9 mouse cellular contexts compared by ENCODE assay signal in genomic region chr19:9992011-9992958, GRCm38 (mm10). TPM values are rescaled to one million over a fixed set of nuclear protein-coding genes. Genes with fewer than 3 reads are reported as not detected.
A peak's percentile ranks its signal among the peaks of the same experiment; 100 is the strongest.
DNase-seq lines count a peak whose midpoint lies in the region; ATAC-seq lines count a peak whose summit lies in the region.
"Had no signal": no experiment of that assay in that cellular context is flagged by ENCODE, and none has a peak within 500 bp of the region (broad histone marks: within the 10 kb centered on the region; RNA-seq: fewer than 3 reads in every experiment).

No protein-coding gene starts in this region.

- H3K4me2 ChIP-seq in heart, embryonic 14.5 days (ENCODE audit: low read length), result peak overlapping the region; percentile 60
- H3K4me2 ChIP-seq in hindbrain, embryonic 12.5 days (replicated peaks), result peak overlapping the region; percentile 50
- H3K4me2 ChIP-seq in midbrain, embryonic 11.5 days, result peak overlapping the region; percentile 36

- no peak for DNase-seq in heart, adult 9 months (ENCODE audit: low spot score in 2 of 2)
- peak; percentile 36 for DNase-seq in brain, adult 2 months (ENCODE audit: low read depth, low spot score)
- no peak for DNase-seq in midbrain, embryonic 11.5 days (ENCODE audit: low spot score, missing footprints)
- no peak for DNase-seq in urinary bladder, postnatal 4 days (ENCODE audit: low spot score in 2 of 2)
- no peak for DNase-seq in urinary bladder, adult 18-20 months (ENCODE audit: low spot score in 2 of 2)
- no peak for DNase-seq in ovary, adult 18-20 months (ENCODE audit: low spot score)

- no peak overlapping the region; the same call in 1 of the 2 replicates for H3K9ac ChIP-seq in heart, embryonic 14.5 days (ENCODE audit: low read length)
- peak overlapping the region; percentile 2; the same call in 1 of the 2 replicates for H3K9ac ChIP-seq in hindbrain, embryonic 12.5 days
- peak overlapping the region; percentile 37 for H3K9ac ChIP-seq in midbrain, embryonic 11.5 days (ENCODE audit: low read length)

- peak; percentile 18; the same call in 1 of the 2 replicates for ATAC-seq in heart, embryonic 14.5 days (ENCODE audit: insufficient number of reproducible peaks, insufficient read depth, low FRiP score, low read depth)
- peak; percentile 56 for ATAC-seq in hindbrain, embryonic 12.5 days (ENCODE audit: low FRiP score)
- peak; percentile 58; the same call in 1 of the 2 replicates for ATAC-seq in midbrain, embryonic 11.5 days (ENCODE audit: low FRiP score)

- H3K27me3 ChIP-seq in heart, embryonic 14.5 days (ENCODE audit: control insufficient read depth, insufficient read depth, low read length), result no peaks in the 10 kb centered on the region
- no peaks in the 10 kb centered on the region; the same call in 1 of the 2 replicates for H3K27me3 ChIP-seq in hindbrain, embryonic 12.5 days
- no peaks in the 10 kb centered on the region for H3K27me3 ChIP-seq in midbrain, embryonic 11.5 days (ENCODE audit: control insufficient read depth, insufficient read depth, low read length)
- H3K27me3 ChIP-seq: Patski had no signal

- peak overlapping the region; percentile 12 to 19 for H3K4me3 ChIP-seq in heart, embryonic 14.5 days (ENCODE audit: control insufficient read depth in 1 of 2, insufficient read depth in 1 of 2, low read depth in 1 of 2, low read length in 2 of 2)
- peak overlapping the region; percentile 24 for H3K4me3 ChIP-seq in hindbrain, embryonic 12.5 days
- H3K4me3 ChIP-seq in midbrain, embryonic 11.5 days (ENCODE audit: low read depth, low read length), result peak overlapping the region; percentile 12

- WGBS in heart, embryonic 14.5 days, result 51% methylated on average over 26 of the region's 26 CpGs
- WGBS in hindbrain, embryonic 12.5 days, result 43% methylated on average over 26 of the region's 26 CpGs
- WGBS in midbrain, embryonic 11.5 days, result 48% methylated on average over 26 of the region's 26 CpGs

- H3K4me1 ChIP-seq in heart, embryonic 14.5 days (ENCODE audit: control insufficient read depth in 2 of 2, insufficient read depth in 2 of 2, low read length in 2 of 2), result peaks cover 5 to 12% of the 10 kb centered on the region in 2 experiments
- H3K4me1 ChIP-seq in hindbrain, embryonic 12.5 days, result peaks cover 6% of the 10 kb centered on the region
- no peaks in the 10 kb centered on the region for H3K4me1 ChIP-seq in midbrain, embryonic 11.5 days (ENCODE audit: control insufficient read depth, insufficient read depth, low read length)

- H3K9me3 ChIP-seq in heart, embryonic 14.5 days (ENCODE audit: control insufficient read depth, low read length), result no peaks in the 10 kb centered on the region
- H3K9me3 ChIP-seq in hindbrain, embryonic 12.5 days (replicated peaks), result no peaks in the 10 kb centered on the region
- no peaks in the 10 kb centered on the region for H3K9me3 ChIP-seq in midbrain, embryonic 11.5 days (ENCODE audit: control insufficient read depth, low read length)

- H3K27ac ChIP-seq in heart, embryonic 14.5 days (replicated peaks in 1 of 2; ENCODE audit: control insufficient read depth in 1 of 2, insufficient read depth in 1 of 2, low read depth in 2 of 2, low read length in 2 of 2), result no peak overlapping the region
- H3K27ac ChIP-seq in hindbrain, embryonic 12.5 days, result no peak overlapping the region
- H3K27ac ChIP-seq in midbrain, embryonic 11.5 days (ENCODE audit: low read depth, low read length), result no peak overlapping the region

- no peaks in the 10 kb centered on the region for H3K36me3 ChIP-seq in heart, embryonic 14.5 days (ENCODE audit: control insufficient read depth, insufficient read depth, low read length)
- H3K36me3 ChIP-seq in hindbrain, embryonic 12.5 days, result no peaks in the 10 kb centered on the region
- no peaks in the 10 kb centered on the region for H3K36me3 ChIP-seq in midbrain, embryonic 11.5 days (ENCODE audit: control insufficient read depth, insufficient read depth, low read length)

RNA-seq across cellular contexts. Expression of gene Best1, which starts 9.1 kb away (rescaled TPM):
- polyA plus RNA-seq in heart, embryonic 14.5 days (2014; fragmentation: Nextera tagmentation; extraction: Ambion mirVana), result 0.24 and 0.40 TPM in 2 replicates
- polyA plus RNA-seq in hindbrain, embryonic 12.5 days (2016; fragmentation: Nextera tagmentation; extraction: Ambion mirVana), result 0.94 and 1.1 TPM in 2 replicates
- 1.3 and 1.5 TPM in 2 replicates for polyA plus RNA-seq in midbrain, embryonic 11.5 days (2014; fragmentation: Nextera tagmentation; extraction: Ambion mirVana)
- polyA plus RNA-seq: Patski had no signal

RNA-seq across cellular contexts. Expression of gene Rab3il1, which starts 9.2 kb away (rescaled TPM):
- 27.6 and 27.7 TPM in 2 replicates for polyA plus RNA-seq in heart, embryonic 14.5 days (2014; fragmentation: Nextera tagmentation; extraction: Ambion mirVana)
- 35.4 and 40.0 TPM in 2 replicates for polyA plus RNA-seq in hindbrain, embryonic 12.5 days (2016; fragmentation: Nextera tagmentation; extraction: Ambion mirVana)
- polyA plus RNA-seq in midbrain, embryonic 11.5 days (2014; fragmentation: Nextera tagmentation; extraction: Ambion mirVana), result 36.8 and 40.1 TPM in 2 replicates

RNA-seq across cellular contexts. Expression of gene Fth1, which starts 11.9 kb away (rescaled TPM):
- 1,816 and 1,859 TPM in 2 replicates for polyA plus RNA-seq in heart, embryonic 14.5 days (2014; fragmentation: Nextera tagmentation; extraction: Ambion mirVana)
- 1,445 and 1,581 TPM in 2 replicates for polyA plus RNA-seq in hindbrain, embryonic 12.5 days (2016; fragmentation: Nextera tagmentation; extraction: Ambion mirVana)
- 1,347 and 1,422 TPM in 2 replicates for polyA plus RNA-seq in midbrain, embryonic 11.5 days (2014; fragmentation: Nextera tagmentation; extraction: Ambion mirVana)

RNA-seq across cellular contexts. Expression of gene Fads3, which starts 49.1 kb away (rescaled TPM):
- 25.3 and 32.5 TPM in 2 replicates for polyA plus RNA-seq in heart, embryonic 14.5 days (2014; fragmentation: Nextera tagmentation; extraction: Ambion mirVana)
- polyA plus RNA-seq in hindbrain, embryonic 12.5 days (2016; fragmentation: Nextera tagmentation; extraction: Ambion mirVana), result 13.1 and 16.6 TPM in 2 replicates
- polyA plus RNA-seq in midbrain, embryonic 11.5 days (2014; fragmentation: Nextera tagmentation; extraction: Ambion mirVana), result 5.0 and 5.1 TPM in 2 replicates
